Mouse (Mus musculus) ES-Bruce4 (cell line): Measurements from ENCODE around the gene Tcerg1l. TPM values are rescaled to one million over a fixed set of nuclear protein-coding genes. Genes with fewer than 3 reads are reported as not detected.

Source experiments
- H3K27ac ChIP-seq: 2 replicates; pipeline ENCODE4 v1.5.1; 2012; ENCODE audit warnings: low read length, inconsistent platforms; ENCODE audit not compliant: insufficient read depth
- H3K27me3 ChIP-seq: 2 replicates; pipeline ENCODE4 v1.6.1; 2012; ENCODE audit warnings: mild to moderate bottlenecking, low read length, inconsistent platforms; ENCODE audit not compliant: control insufficient read depth, poor library complexity, insufficient read depth, severe bottlenecking
- H3K36me3 ChIP-seq: 2 replicates; pipeline ENCODE4 v1.6.1; 2012; ENCODE audit warnings: inconsistent platforms, mild to moderate bottlenecking, low read length, moderate library complexity; ENCODE audit not compliant: control insufficient read depth, poor library complexity, insufficient read depth, severe bottlenecking
- H3K4me1 ChIP-seq: one replicate; pipeline ENCODE4 v1.8.1; 2011; ENCODE audit warnings: low read length; ENCODE audit not compliant: control insufficient read depth, insufficient read depth
- H3K4me3 ChIP-seq: 2 replicates; pipeline ENCODE4 v1.5.1; 2011; ENCODE audit warnings: low read depth, mild to moderate bottlenecking, low read length
- H3K9ac ChIP-seq: 2 replicates; pipeline ENCODE4 v1.6.1; 2012; ENCODE audit warnings: low read depth, mild to moderate bottlenecking, inconsistent platforms; ENCODE audit not compliant: poor library complexity, severe bottlenecking
- H3K9me3 ChIP-seq: replicated peaks from 2 replicates; pipeline ENCODE4 v1.6.1; 2012; ENCODE audit warnings: mild to moderate bottlenecking, low read length, inconsistent platforms; ENCODE audit not compliant: control insufficient read depth, poor library complexity, insufficient read depth, severe bottlenecking
- CTCF ChIP-seq: IDR thresholded peaks from one replicate; pipeline ENCODE4 v1.8.1; 2011; ENCODE audit warnings: low read depth, low read length
- EP300 ChIP-seq: IDR thresholded peaks from 2 replicates; pipeline ENCODE4 v1.6.1; 2011; ENCODE audit warnings: low read depth, low read length; ENCODE audit not compliant: insufficient read depth
- POLR2A ChIP-seq: IDR thresholded peaks from one replicate; pipeline ENCODE4 v1.8.1; 2011; ENCODE audit warnings: low read length; ENCODE audit not compliant: insufficient read depth
- polyA plus RNA-seq: library from polyadenylated mRNA; stranded (reverse); fragments of >200 nt; gene quantifications from 2 replicates; pipeline ENCODE4 v1.2.4, GENCODE M21; 2011; ENCODE audit warnings: low read depth; ENCODE audit not compliant: missing spikeins, insufficient read depth, insufficient read length

Tcerg1l gene
- polyA plus RNA-seq, 1 experiment = not detected

GRCm38 (mm10) chr7:138396109-138396862, 1.2 kb downstream of the Tcerg1l start:
- no peak overlapping the region for H3K9ac ChIP-seq
- no peaks in the 10 kb centered on the region for H3K27me3 ChIP-seq
- no peak for TF ChIP-seq CTCF
- TF ChIP-seq POLR2A = no peak
- TF ChIP-seq EP300 = no peak
- no peak overlapping the region for H3K4me3 ChIP-seq
- H3K9me3 ChIP-seq = no peaks in the 10 kb centered on the region
- H3K27ac ChIP-seq = no peak overlapping the region
- no peaks in the 10 kb centered on the region for H3K4me1 ChIP-seq
- H3K36me3 ChIP-seq = no peaks in the 10 kb centered on the region

- Histone ChIP-seq H3K4me3 (no peak overlapping the region), H3K27me3 (no peaks in the 10 kb centered on the region), H3K9me3 (no peaks in the 10 kb centered on the region), H3K36me3 (no peaks in the 10 kb centered on the region), H3K9ac (no peak overlapping the region), H3K4me1 (no peaks in the 10 kb centered on the region), H3K27ac (no peak overlapping the region)
- TF ChIP-seq CTCF = no peak
These were observed 7.6 kb downstream of the Tcerg1l start for GRCm38 (mm10) chr7:138389941-138390340.

GRCm38 (mm10) chr7:138389071-138389470, 8.5 kb downstream of the Tcerg1l start:
- H3K27me3 ChIP-seq = no peaks in the 10 kb centered on the region
- H3K9me3 ChIP-seq = no peaks in the 10 kb centered on the region
- H3K9ac ChIP-seq = no peak overlapping the region
- no peak overlapping the region for H3K27ac ChIP-seq
- TF ChIP-seq POLR2A = no peak
- TF ChIP-seq CTCF = no peak
- TF ChIP-seq EP300 = no peak
- H3K4me1 ChIP-seq = no peaks in the 10 kb centered on the region
- H3K36me3 ChIP-seq = no peaks in the 10 kb centered on the region
- H3K4me3 ChIP-seq = no peak overlapping the region

GRCm38 (mm10) chr7:138379221-138379620, 18.3 kb downstream of the Tcerg1l start:
- no peaks in the 10 kb centered on the region for H3K36me3 ChIP-seq
- no peak overlapping the region for H3K4me3 ChIP-seq
- H3K27me3 ChIP-seq = no peaks in the 10 kb centered on the region
- no peak overlapping the region for H3K27ac ChIP-seq
- TF ChIP-seq POLR2A (no peak), EP300 (no peak), CTCF (no peak)
- no peaks in the 10 kb centered on the region for H3K9me3 ChIP-seq
- H3K9ac ChIP-seq = no peak overlapping the region
- H3K4me1 ChIP-seq = peaks cover 4% of the 10 kb centered on the region

- Histone ChIP-seq H3K4me3 (no peak overlapping the region), H3K36me3 (no peaks in the 10 kb centered on the region), H3K27me3 (no peaks in the 10 kb centered on the region), H3K4me1 (peaks cover 4% of the 10 kb centered on the region), H3K9me3 (no peaks in the 10 kb centered on the region), H3K27ac (no peak overlapping the region), H3K9ac (no peak overlapping the region)
- TF ChIP-seq POLR2A (no peak), CTCF (no peak), EP300 (no peak)
These were observed 19.0 kb downstream of the Tcerg1l start for GRCm38 (mm10) chr7:138378546-138378945.

- no peak overlapping the region for H3K9ac ChIP-seq
- TF ChIP-seq CTCF (no peak), EP300 (no peak), POLR2A (no peak)
- H3K27me3 ChIP-seq = no peaks in the 10 kb centered on the region
- no peak overlapping the region for H3K4me3 ChIP-seq
- peaks cover 4% of the 10 kb centered on the region for H3K4me1 ChIP-seq
- H3K27ac ChIP-seq = no peak overlapping the region
- no peaks in the 10 kb centered on the region for H3K36me3 ChIP-seq
- no peaks in the 10 kb centered on the region for H3K9me3 ChIP-seq
These were observed 22.0 kb downstream of the Tcerg1l start for GRCm38 (mm10) chr7:138375573-138375972.
